Mouse (Mus musculus) MEL (cell line): Measurements from ENCODE around the gene Hoxd13.

Experiments used
- CHD1 ChIP-seq: IDR thresholded peaks from 2 replicates; pipeline ENCODE4 v1.6.1; 2012; ENCODE audit warnings: low read depth, mild to moderate bottlenecking, inconsistent platforms, low read length, improper control_type of control experiment
- CTCF ChIP-seq, 3 experiments: IDR thresholded peaks in 2 of 3; conservative IDR thresholded peaks in 1 of 3; 2 replicates each; pipeline ENCODE4 v1.5.1; 2011 to 2012; ENCODE audit warnings: low read length in 3 of 3, low read depth in 2 of 3, mild to moderate bottlenecking in 2 of 3, improper control_type of control experiment in 1 of 3, inconsistent platforms in 1 of 3, mixed read lengths in 1 of 3, moderate library complexity in 1 of 3; ENCODE audit not compliant: control insufficient read depth in 1 of 3, insufficient read depth in 1 of 3, poor library complexity in 1 of 3, severe bottlenecking in 1 of 3
- E2F4 ChIP-seq: IDR thresholded peaks from 2 replicates; pipeline ENCODE4 v1.6.1; 2011; ENCODE audit warnings: low read depth, low read length, improper control_type of control experiment, borderline replicate concordance
- EP300 ChIP-seq, 2 experiments: IDR thresholded peaks; 2 replicates each; pipeline ENCODE4 v1.6.1; 2011; ENCODE audit warnings: improper control_type of control experiment in 2 of 2, low read length in 2 of 2, low read depth in 1 of 2, mild to moderate bottlenecking in 1 of 2
- MAFK ChIP-seq: IDR thresholded peaks from 2 replicates; pipeline ENCODE4 v1.6.1; 2011; ENCODE audit warnings: low read depth, mild to moderate bottlenecking, low read length, improper control_type of control experiment, borderline replicate concordance
- MAX ChIP-seq: IDR thresholded peaks from 2 replicates; pipeline ENCODE4 v1.6.1; 2011; ENCODE audit warnings: low read length, improper control_type of control experiment
- MEF2A ChIP-seq: IDR thresholded peaks from 2 replicates; pipeline ENCODE4 v1.6.1; 2014; ENCODE audit warnings: low read depth, mild to moderate bottlenecking, inconsistent platforms, low read length, improper control_type of control experiment; ENCODE audit not compliant: poor library complexity, insufficient replicate concordance, severe bottlenecking; ENCODE audit errors: extremely low read depth
- POLR2A ChIP-seq, 2 experiments: IDR thresholded peaks; 2 replicates each; pipeline ENCODE4 v1.6.1; 2011 to 2012; ENCODE audit warnings: low read length in 2 of 2, mild to moderate bottlenecking in 2 of 2, control low read depth in 1 of 2, improper control_type of control experiment in 1 of 2, low read depth in 1 of 2, moderate library complexity in 1 of 2; ENCODE audit not compliant: control insufficient read depth in 1 of 2, insufficient read depth in 1 of 2, poor library complexity in 1 of 2
- POLR2AphosphoS2 ChIP-seq: IDR thresholded peaks from 2 replicates; pipeline ENCODE4 v1.6.1; 2011; ENCODE audit warnings: low read length, improper control_type of control experiment
- RAD21 ChIP-seq: IDR thresholded peaks from 2 replicates; pipeline ENCODE4 v1.6.1; 2011; ENCODE audit warnings: mild to moderate bottlenecking, low read depth, low read length, improper control_type of control experiment
- RCOR1 ChIP-seq: IDR thresholded peaks from 2 replicates; pipeline ENCODE4 v1.6.1; 2012; ENCODE audit warnings: low read depth, mild to moderate bottlenecking, inconsistent platforms, low read length, improper control_type of control experiment
- TCF12 ChIP-seq: IDR thresholded peaks from 2 replicates; pipeline ENCODE4 v1.6.1; 2014; ENCODE audit warnings: low read depth, mild to moderate bottlenecking, inconsistent platforms, low read length, improper control_type of control experiment, moderate library complexity

GRCm38 (mm10) chr2:74696442-74697335 lies 28.6 kb downstream of the Hoxd13 start:
- no peak for TF ChIP-seq CTCF (IDR thresholded peaks at IDR 0.05 in 2 of 3, conservative IDR thresholded peaks at IDR 0.05 in 1 of 3; ENCODE audit: control insufficient read depth in 1 of 3, insufficient read depth in 1 of 3, low read depth in 2 of 3, low read length in 3 of 3, poor library complexity in 1 of 3, severe bottlenecking in 1 of 3)
- no peak for TF ChIP-seq CHD1
- no peak for TF ChIP-seq TCF12
- TF ChIP-seq MAX, result no peak
- no peak for TF ChIP-seq MAFK
- no peak for TF ChIP-seq POLR2A (IDR thresholded peaks at IDR 0.05; ENCODE audit: control insufficient read depth in 1 of 2, insufficient read depth in 1 of 2, low read depth in 1 of 2, low read length in 2 of 2, poor library complexity in 1 of 2)
- TF ChIP-seq EP300 (IDR thresholded peaks at IDR 0.05; ENCODE audit: low read depth in 1 of 2, low read length in 2 of 2), result no peak
- TF ChIP-seq RCOR1, result no peak
- no peak for TF ChIP-seq MEF2A
- no peak for TF ChIP-seq RAD21
- TF ChIP-seq POLR2AphosphoS2, result no peak
- no peak for TF ChIP-seq E2F4
